Mouse (Mus musculus) forebrain, embryonic 11.5 days (tissue): ENCODE measurements around the gene Nhlrc2. TPM values are rescaled to one million over a fixed set of nuclear protein-coding genes. Genes with fewer than 3 reads are reported as not detected.

Experiments used
- ATAC-seq: fragments of 200-750 bp; cut with Nextera tagmentation; replicated peaks from 2 replicates; pipeline ENCODE4 v1.8.0; 2017; ENCODE audit warnings: moderate TSS enrichment; ENCODE audit not compliant: low FRiP score
- DNase-seq: peaks from one replicate; pipeline ENCODE4 v3.0.0-alpha.2; 2017; ENCODE audit warnings: low spot score
- H3K27ac ChIP-seq: fragments of 300-500 bp; sonication (generic); 2 replicates; pipeline ENCODE4 v1.5.1; 2014; ENCODE audit warnings: low read depth, low read length
- H3K27me3 ChIP-seq: fragments of 300-500 bp; sonication (generic); 2 replicates; pipeline ENCODE4 v1.6.1; 2014; ENCODE audit warnings: mild to moderate bottlenecking, low read length, mixed read lengths; ENCODE audit not compliant: control insufficient read depth, insufficient read depth
- H3K36me3 ChIP-seq: fragments of 300-500 bp; sonication (generic); 2 replicates; pipeline ENCODE4 v1.6.1; 2014; ENCODE audit warnings: mild to moderate bottlenecking, low read length, moderate library complexity, mixed read lengths; ENCODE audit not compliant: control insufficient read depth, insufficient read depth
- H3K4me1 ChIP-seq: fragments of 300-500 bp; sonication (generic); replicated peaks from 2 replicates; pipeline ENCODE4 v1.6.1; 2014; ENCODE audit warnings: low read length, mixed read lengths; ENCODE audit not compliant: control insufficient read depth, insufficient read depth
- H3K4me2 ChIP-seq: fragments of 300-500 bp; sonication (generic); 2 replicates; pipeline ENCODE4 v1.6.1; 2014; ENCODE audit warnings: low read depth, mild to moderate bottlenecking, low read length, moderate library complexity, mixed read lengths; ENCODE audit not compliant: severe bottlenecking
- H3K4me3 ChIP-seq: fragments of 300-500 bp; sonication (generic); 2 replicates; pipeline ENCODE4 v1.5.1; 2014; ENCODE audit warnings: low read depth, low read length
- H3K9ac ChIP-seq: fragments of 300-500 bp; sonication (generic); 2 replicates; pipeline ENCODE4 v1.6.1; 2014; ENCODE audit warnings: low read length
- H3K9me3 ChIP-seq: fragments of 300-500 bp; sonication (generic); 2 replicates; pipeline ENCODE4 v1.6.1; 2016; ENCODE audit warnings: low read length, mixed read lengths; ENCODE audit not compliant: control insufficient read depth
- WGBS: fragments of 180-500 bp; shearing (Covaris S2); extraction: QIAGEN DNeasy Blood & Tissue Kit; methylation state at CpG from one replicate; pipeline ENCODE4 v1.1.7; 2014; 5-methylcytosine and 5-hydroxymethylcytosine counted together
- polyA plus RNA-seq: library from polyadenylated mRNA; unstranded; fragments of >200 nt; fragmentation: Nextera tagmentation; extraction: Ambion mirVana; gene quantifications from 2 replicates; pipeline ENCODE4 v1.2.1, GENCODE M21; 2014

The Nhlrc2 gene
- polyA plus RNA-seq, 1 experiment from 2014 or later: 16.9 TPM

DNA sequence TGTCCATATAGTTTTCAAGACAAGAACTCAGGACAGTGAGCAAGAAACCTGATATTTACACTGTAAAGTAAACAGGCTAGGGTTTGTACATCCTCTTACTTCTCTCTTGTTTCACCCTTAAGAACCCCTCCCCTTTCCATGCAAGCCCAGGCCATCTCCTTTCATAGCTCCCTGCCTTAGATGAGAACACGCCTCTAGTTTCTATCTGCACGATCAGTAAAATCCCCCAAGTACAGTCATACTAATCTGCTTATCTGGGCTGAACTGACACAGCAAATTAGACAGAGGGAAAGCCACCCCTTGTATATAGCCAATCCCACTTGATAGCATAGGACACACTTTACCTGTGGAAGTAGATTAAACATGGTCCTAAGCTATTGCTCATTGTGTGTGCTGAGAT, 23.2 kb downstream of the Nhlrc2 start:
- Histone ChIP-seq H3K36me3 (peaks cover 3% of the 10 kb centered on the region; the same call in 1 of the 2 replicates), H3K4me2 (no peak overlapping the region), H3K27ac (no peak overlapping the region), H3K4me3 (no peak overlapping the region), H3K4me1 (no peaks in the 10 kb centered on the region), H3K9ac (no peak overlapping the region), H3K27me3 (no peaks in the 10 kb centered on the region), H3K9me3 (no peaks in the 10 kb centered on the region)
- ATAC-seq (no peak), DNase-seq (no peak)
- WGBS: 92% methylated on average over 2 of the region's 2 CpGs

DNA sequence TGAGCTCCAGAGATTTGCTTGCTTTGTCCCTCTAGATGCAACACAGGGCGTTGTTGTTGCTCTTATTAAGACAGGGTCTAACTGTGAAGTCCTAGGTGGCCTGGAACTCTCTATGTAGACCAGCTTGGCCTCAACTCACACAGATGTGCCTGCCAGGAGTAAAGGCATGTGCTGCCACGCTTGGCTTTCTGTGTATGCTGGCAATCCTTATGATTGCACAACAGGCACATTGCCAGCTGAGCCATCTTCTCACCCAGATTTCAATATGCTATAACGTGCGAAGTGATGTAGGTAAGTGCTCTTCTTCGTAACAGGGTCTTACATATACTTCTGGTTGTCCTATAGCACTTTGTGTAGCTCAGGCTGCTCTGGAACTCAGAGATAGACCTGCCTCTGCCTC, 23.9 kb downstream of the Nhlrc2 start:
- Histone ChIP-seq H3K4me3 (no peak overlapping the region), H3K27ac (no peak overlapping the region), H3K27me3 (no peaks in the 10 kb centered on the region), H3K36me3 (peaks cover 3% of the 10 kb centered on the region; the same call in 1 of the 2 replicates), H3K9me3 (no peaks in the 10 kb centered on the region), H3K9ac (no peak overlapping the region), H3K4me1 (no peaks in the 10 kb centered on the region), H3K4me2 (no peak overlapping the region)
- no peak for DNase-seq
- 91% methylated on average over 5 of the region's 5 CpGs for WGBS
- no peak for ATAC-seq

- ATAC-seq: no peak
- Histone ChIP-seq H3K36me3 (peaks cover 3% of the 10 kb centered on the region; the same call in 1 of the 2 replicates), H3K9ac (no peak overlapping the region), H3K4me1 (no peaks in the 10 kb centered on the region), H3K4me3 (no peak overlapping the region), H3K4me2 (no peak overlapping the region), H3K27me3 (no peaks in the 10 kb centered on the region), H3K9me3 (no peaks in the 10 kb centered on the region), H3K27ac (no peak overlapping the region)
- no peak for DNase-seq
- 92% methylated on average over 6 of the region's 6 CpGs for WGBS
Measured at GRCm38 (mm10) chr19:56573184-56573583, 25.1 kb downstream of the Nhlrc2 start.

- no peak for ATAC-seq
- no peaks in the 10 kb centered on the region; the same call in 1 of the 2 replicates for H3K36me3 ChIP-seq
- no peak overlapping the region for H3K9ac ChIP-seq
- no peak overlapping the region for H3K4me2 ChIP-seq
- no peaks in the 10 kb centered on the region for H3K27me3 ChIP-seq
- DNase-seq: no peak
- no peak overlapping the region for H3K27ac ChIP-seq
- 88% methylated on average over 1 of the region's 1 CpGs for WGBS
- no peak overlapping the region for H3K4me3 ChIP-seq
- no peaks in the 10 kb centered on the region for H3K4me1 ChIP-seq
- no peaks in the 10 kb centered on the region for H3K9me3 ChIP-seq
Measured at GRCm38 (mm10) chr19:56577801-56578200, 29.7 kb downstream of the Nhlrc2 start.

DNA sequence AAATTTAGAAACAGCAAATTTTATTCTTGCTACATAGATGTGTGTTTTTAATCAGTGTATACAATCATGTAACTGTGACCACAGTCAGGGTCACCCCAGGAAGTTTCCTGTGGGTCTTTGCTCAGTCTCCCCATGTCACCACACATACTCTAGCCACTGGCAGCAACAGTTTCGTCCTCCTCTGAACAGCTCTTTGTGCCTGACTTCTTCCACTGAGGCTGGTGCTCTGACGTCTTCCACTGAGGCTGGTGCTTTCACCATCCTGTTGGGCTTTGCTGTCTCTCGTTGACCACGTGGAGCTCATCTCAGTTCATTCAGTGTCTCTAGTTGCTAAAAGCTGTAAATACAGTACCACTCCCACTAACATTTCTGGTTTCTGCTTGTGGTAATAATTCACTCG, 33.9 kb downstream of the Nhlrc2 start:
- 90% methylated on average over 5 of the region's 5 CpGs for WGBS
- H3K36me3 ChIP-seq: no peaks in the 10 kb centered on the region; the same call in 1 of the 2 replicates

GRCm38 (mm10) chr19:56583785-56584184, 35.7 kb downstream of the Nhlrc2 start:
- no peak overlapping the region for H3K27ac ChIP-seq
- H3K27me3 ChIP-seq: no peaks in the 10 kb centered on the region
- no peaks in the 10 kb centered on the region for H3K4me1 ChIP-seq
- ATAC-seq (no peak), DNase-seq (no peak)
- H3K4me3 ChIP-seq: no peak overlapping the region
- H3K36me3 ChIP-seq: peaks cover 4% of the 10 kb centered on the region; the same call in 1 of the 2 replicates
- WGBS: 81% methylated on average over 5 of the region's 5 CpGs
- no peaks in the 10 kb centered on the region for H3K9me3 ChIP-seq
- H3K9ac ChIP-seq: no peak overlapping the region
- H3K4me2 ChIP-seq: no peak overlapping the region

More for the DNA sequence above, 33.9 kb downstream of the Nhlrc2 start:
- no peak for ATAC-seq
- no peak overlapping the region for H3K27ac ChIP-seq
- H3K4me1 ChIP-seq: no peaks in the 10 kb centered on the region
- no peak for DNase-seq
- H3K9me3 ChIP-seq: no peaks in the 10 kb centered on the region
- H3K4me3 ChIP-seq: no peak overlapping the region
- H3K4me2 ChIP-seq: no peak overlapping the region
- no peak overlapping the region for H3K9ac ChIP-seq
- no peaks in the 10 kb centered on the region for H3K27me3 ChIP-seq

DNA sequence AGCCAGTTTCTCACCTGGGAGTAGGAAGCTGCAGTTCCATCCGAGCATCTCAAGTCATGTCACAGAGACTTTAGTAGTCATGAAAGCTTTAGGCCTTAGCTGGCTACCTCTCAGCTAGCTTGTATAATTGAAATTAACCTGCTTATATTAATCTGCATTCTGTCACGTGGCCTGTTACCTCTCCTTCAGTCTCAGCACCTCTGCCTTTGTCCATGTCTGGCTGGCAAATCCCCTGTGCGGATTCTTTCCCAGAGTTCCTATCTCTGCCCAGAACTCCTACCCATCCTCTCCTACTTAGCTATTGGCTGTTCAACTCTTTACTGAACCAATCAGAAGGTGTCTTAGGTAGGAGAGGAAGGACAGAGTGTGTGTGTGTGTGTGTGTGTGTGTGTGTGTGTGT, 36.2 kb downstream of the Nhlrc2 start:
- WGBS: 88% methylated on average over 3 of the region's 3 CpGs
- DNase-seq: no peak
- Histone ChIP-seq H3K4me1 (no peaks in the 10 kb centered on the region), H3K9me3 (no peaks in the 10 kb centered on the region), H3K4me2 (no peak overlapping the region), H3K9ac (no peak overlapping the region), H3K36me3 (peaks cover 4% of the 10 kb centered on the region; the same call in 1 of the 2 replicates), H3K27ac (no peak overlapping the region), H3K27me3 (no peaks in the 10 kb centered on the region), H3K4me3 (no peak overlapping the region)
- no peak for ATAC-seq

DNA sequence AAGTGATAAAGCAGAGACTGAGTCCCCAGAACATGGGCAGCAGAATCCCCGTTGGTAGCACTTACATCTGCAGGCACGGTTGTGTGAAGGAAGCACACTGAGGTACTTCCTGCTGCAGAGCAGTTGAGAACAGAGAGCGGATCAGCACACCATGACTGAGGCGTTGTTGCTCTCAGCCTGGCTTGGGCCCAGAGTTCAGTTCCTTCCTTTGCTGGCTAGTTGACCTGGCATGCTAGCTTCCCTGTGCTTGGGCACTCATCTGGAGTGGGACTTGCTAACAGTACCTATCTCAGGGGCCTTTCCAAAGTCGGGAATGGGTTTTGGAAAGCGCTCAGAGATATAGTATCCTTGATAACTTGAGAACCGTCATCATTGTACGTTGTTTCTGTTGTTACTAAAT, 38.3 kb downstream of the Nhlrc2 start:
- DNase-seq: no peak
- no peak overlapping the region for H3K9ac ChIP-seq
- no peaks in the 10 kb centered on the region for H3K27me3 ChIP-seq
- no peak overlapping the region for H3K27ac ChIP-seq
- H3K9me3 ChIP-seq: no peaks in the 10 kb centered on the region
- no peaks in the 10 kb centered on the region for H3K4me1 ChIP-seq
- WGBS: 92% methylated on average over 8 of the region's 8 CpGs
- ATAC-seq: no peak
- H3K4me2 ChIP-seq: no peak overlapping the region
- no peak overlapping the region for H3K4me3 ChIP-seq
- peaks cover 4% of the 10 kb centered on the region; the same call in 1 of the 2 replicates for H3K36me3 ChIP-seq

GRCm38 (mm10) chr19:56588205-56588626, 40.2 kb downstream of the Nhlrc2 start:
- ATAC-seq (no peak), DNase-seq (no peak)
- Histone ChIP-seq H3K36me3 (peaks cover 4% of the 10 kb centered on the region; the same call in 1 of the 2 replicates), H3K4me2 (no peak overlapping the region), H3K9me3 (no peaks in the 10 kb centered on the region), H3K27me3 (no peaks in the 10 kb centered on the region), H3K27ac (no peak overlapping the region), H3K4me1 (no peaks in the 10 kb centered on the region), H3K4me3 (no peak overlapping the region), H3K9ac (no peak overlapping the region)
- WGBS: 92% methylated on average over 6 of the region's 6 CpGs
